In genomic region chr8:117726467-117726866, GRCm38 (mm10) we compare ENCODE assay signal across 30 mouse cellular contexts. TPM values are rescaled to one million over a fixed set of nuclear protein-coding genes. Genes with fewer than 3 reads are reported as not detected.
DNase-seq lines count a peak whose midpoint lies in the region; ATAC-seq and TF ChIP-seq lines count a peak whose summit lies in the region.
"Had no signal": no experiment of that assay in that cellular context is flagged by ENCODE, and none has a peak within 500 bp of the region (broad histone marks: within the 10 kb centered on the region; RNA-seq: fewer than 3 reads in every experiment).

No protein-coding gene starts in this region.

- no peak for DNase-seq in liver, postnatal 0 days
- peak; percentile 23 for DNase-seq in retina, postnatal 1 day
- no peak for DNase-seq in kidney, postnatal 36 days
- DNase-seq: adrenal gland, adult 8-10 months; adrenal gland, postnatal 36 days; cerebellum, adult 18-20 months; cerebellum, adult 9-10 months; cerebellum, postnatal 14 days; gastrocnemius, postnatal 10 days; gastrocnemius, postnatal 36 days; heart, adult 2 months; heart, postnatal 36 days had no signal

- no peak overlapping the region for H3K4me3 ChIP-seq in liver, postnatal 0 days (ENCODE audit: low read depth, low read length)
- H3K4me3 ChIP-seq in liver, embryonic 12.5 days = no peak overlapping the region
- H3K4me3 ChIP-seq in brown adipose tissue, adult 24 weeks (ENCODE audit: insufficient read depth, low read depth, low read length) = no peak overlapping the region
- H3K4me3 ChIP-seq: forebrain, embryonic 10.5 days; forebrain, embryonic 13.5 days; heart, adult 2 months; hindbrain, embryonic 10.5 days; hindbrain, embryonic 13.5 days had no signal

- no peaks in the 10 kb centered on the region; the same call in 1 of the 2 replicates for H3K4me1 ChIP-seq in liver, postnatal 0 days (ENCODE audit: insufficient read depth)
- 0 out of 2 replicates have a peak, but pooled peaks cover 8% of the 10 kb centered on the region for H3K4me1 ChIP-seq in liver, embryonic 12.5 days
- no peaks in the 10 kb centered on the region for H3K4me1 ChIP-seq in brown adipose tissue, adult 24 weeks (ENCODE audit: control insufficient read depth, insufficient read depth, insufficient read length, low read length)
- H3K4me1 ChIP-seq: forebrain, embryonic 13.5 days; hindbrain, embryonic 13.5 days had no signal

- H3K36me3 ChIP-seq in liver, postnatal 0 days (replicated peaks; ENCODE audit: insufficient read depth, low read length) = no peaks in the 10 kb centered on the region
- H3K36me3 ChIP-seq in liver, embryonic 12.5 days = no peaks in the 10 kb centered on the region
- H3K36me3 ChIP-seq: forebrain, embryonic 10.5 days; hindbrain, embryonic 10.5 days; hindbrain, embryonic 13.5 days had no signal

- TF ChIP-seq CTCF in liver, postnatal 0 days (IDR thresholded peaks at IDR 0.05; ENCODE audit: low read depth) = no peak

- H3K9me3 ChIP-seq in liver, postnatal 0 days (ENCODE audit: low read length) = no peaks in the 10 kb centered on the region
- no peaks in the 10 kb centered on the region for H3K9me3 ChIP-seq in liver, embryonic 12.5 days (replicated peaks)
- H3K9me3 ChIP-seq: forebrain, embryonic 10.5 days; forebrain, embryonic 13.5 days; hindbrain, embryonic 10.5 days; hindbrain, embryonic 13.5 days had no signal

- 47% methylated on average over 7 of the region's 7 CpGs for WGBS in liver, postnatal 0 days (ENCODE audit: insufficient replicate concordance)
- 40% methylated on average over 7 of the region's 7 CpGs for WGBS in liver, embryonic 12.5 days (ENCODE audit: insufficient replicate concordance)

- TF ChIP-seq EP300 in liver, postnatal 0 days (IDR thresholded peaks at IDR 0.05; ENCODE audit: low read depth) = no peak

- no peak for ATAC-seq in liver, postnatal 0 days
- no peak for ATAC-seq in liver, embryonic 12.5 days
- ATAC-seq in megakaryocyte progenitor cell, adult 5-6 weeks (replicated peaks; ENCODE audit: poor library complexity) = 0 out of 2 replicates have a peak, but pooled peaks have one; percentile 4
- ATAC-seq in cerebellum, adult (ENCODE audit: insufficient number of reproducible peaks, low FRiP score, low TSS enrichment) = no peak
- ATAC-seq: CD4-positive, CD25-positive, alpha-beta regulatory T cell, adult 4 months; forebrain, embryonic 13.5 days; forebrain, embryonic 16.5 days; hindbrain, embryonic 16.5 days had no signal

- H3K4me2 ChIP-seq in liver, postnatal 0 days (ENCODE audit: low read depth, low read length) = no peak overlapping the region
- no peak overlapping the region for H3K4me2 ChIP-seq in liver, embryonic 12.5 days
- H3K4me2 ChIP-seq: forebrain, embryonic 13.5 days; heart, embryonic 11.5 days; hindbrain, embryonic 13.5 days had no signal

- no peak overlapping the region for H3K9ac ChIP-seq in liver, postnatal 0 days (replicated peaks)
- H3K9ac ChIP-seq in liver, embryonic 12.5 days = no peak overlapping the region
- H3K9ac ChIP-seq: forebrain, embryonic 13.5 days; hindbrain, embryonic 13.5 days had no signal

- H3K27me3 ChIP-seq in liver, postnatal 0 days (ENCODE audit: insufficient read depth, low read length) = no peaks in the 10 kb centered on the region
- no peaks in the 10 kb centered on the region for H3K27me3 ChIP-seq in liver, embryonic 12.5 days (replicated peaks)
- H3K27me3 ChIP-seq: forebrain, embryonic 13.5 days; hindbrain, embryonic 13.5 days had no signal

- H3K27ac ChIP-seq in liver, postnatal 0 days (ENCODE audit: low read depth) = peak overlapping the region; percentile 66
- H3K27ac ChIP-seq in liver, embryonic 12.5 days = no peak overlapping the region
- peak overlapping the region; percentile 24 for H3K27ac ChIP-seq in brown adipose tissue, adult 24 weeks (replicated peaks; ENCODE audit: low read depth, low read length)
- H3K27ac ChIP-seq: forebrain, embryonic 10.5 days; forebrain, embryonic 13.5 days; heart, adult 2 months; hindbrain, embryonic 10.5 days; hindbrain, embryonic 13.5 days had no signal

RNA-seq across cellular contexts. Expression of gene Hsd17b2, which starts 24.8 kb away (rescaled TPM):
- 189 and 204 TPM in 2 replicates for polyA plus RNA-seq in liver, postnatal 0 days (2015; fragmentation: Nextera tagmentation; extraction: Ambion mirVana)
- polyA plus RNA-seq in liver, embryonic 12.5 days (2016; fragmentation: Nextera tagmentation; extraction: Ambion mirVana) = 20.9 and 23.6 TPM in 2 replicates
- not detected in 2 replicates for polyA plus RNA-seq in brown adipose tissue, adult 24 weeks (2012; ENCODE audit: insufficient read depth, insufficient read length, missing spikeins)
- not detected in 2 replicates for total RNA-seq in megakaryocyte progenitor cell, adult 5-6 weeks (2015)
- total RNA-seq in megakaryocyte progenitor cell, adult 5-6 weeks (2017) = not detected in 2 replicates
- total RNA-seq: adrenal gland, adult 8-10 months; gastrocnemius, adult 18-20 months; gastrocnemius, postnatal 36 days; granulocyte monocyte progenitor cell, adult 5-6 weeks; heart, adult 2 months; heart, postnatal 36 days; MEL had no signal
- polyA plus RNA-seq: C2C12; forebrain, embryonic 10.5 days; forebrain, embryonic 16.5 days; heart, adult 2 months; heart, embryonic 14.5 days; heart, postnatal 0 days; hindbrain, embryonic 10.5 days; hindbrain, embryonic 13.5 days had no signal

RNA-seq across cellular contexts. Expression of gene Sdr42e1, which starts 53.0 kb away (rescaled TPM):
- 12.6 and 12.8 TPM in 2 replicates for polyA plus RNA-seq in liver, postnatal 0 days (2015; fragmentation: Nextera tagmentation; extraction: Ambion mirVana)
- 0.91 and 1.4 TPM in 2 replicates for polyA plus RNA-seq in liver, embryonic 12.5 days (2016; fragmentation: Nextera tagmentation; extraction: Ambion mirVana)
- 2.6 and 3.3 TPM in 2 replicates for polyA plus RNA-seq in brown adipose tissue, adult 24 weeks (2012; ENCODE audit: insufficient read depth, insufficient read length, missing spikeins)
- total RNA-seq in megakaryocyte progenitor cell, adult 5-6 weeks (2015) = 3.4 and 4.2 TPM in 2 replicates
- 4.4 and 5.1 TPM in 2 replicates for total RNA-seq in megakaryocyte progenitor cell, adult 5-6 weeks (2017)
- total RNA-seq: MEL had no signal
- polyA plus RNA-seq: C2C12 had no signal

Comparison
In these comparisons a context has a peak if more than half of its experiments do, and no peak if none do; other contexts are left out.
1. RNA of gene Hsd17b2, which starts 24.8 kb away (polyA plus RNA-seq): 189 to 204 TPM in liver, postnatal 0 days and 20.9 to 23.6 TPM in liver, embryonic 12.5 days; not detected in brown adipose tissue, adult 24 weeks; every median in the first group is over 10 times any median in the second.